Mouse (Mus musculus): ENCODE results near the gene Pstpip1. TPM values are rescaled to one million over a fixed set of nuclear protein-coding genes. Genes with fewer than 3 reads are reported as not detected.

Gene Pstpip1
- polyA plus RNA-seq (2012; fragmentation: generic; extraction: Trizol): 1.0 TPM
- long read RNA-seq, experiment 1, partial matches to known transcripts: 0 of 2 reads
- long read RNA-seq, experiment 1, other reads (novel, unspliced or antisense): 1 of 2 reads
- long read RNA-seq, experiment 2, partial matches to known transcripts: 0 of 8 reads
- long read RNA-seq, experiment 2, other reads (novel, unspliced or antisense): 5 of 8 reads

GRCm38 (mm10) chr9:56089778-56090520 lies at the start of gene Pstpip1:
Gene Pstpip1, plus strand, starts transcription at chr9:56089962.
- Histone ChIP-seq H3K79me3 (ENCODE audit: low read depth) (no peaks in the 10 kb centered on the region), H3K4me3 (ENCODE audit: insufficient read depth, poor library complexity, severe bottlenecking) (no peak within 1 kb of the TSS), H3K79me2 (ENCODE audit: control insufficient read depth, insufficient read depth) (no peaks in the 10 kb centered on the region), H3ac (ENCODE audit: control insufficient read depth, insufficient read length, low read depth) (no peak within 1 kb of the TSS), H3K27me3 (ENCODE audit: control insufficient read depth, insufficient read depth, insufficient read length) (no peaks in the 10 kb centered on the region), H3K36me3 (ENCODE audit: control insufficient read depth, insufficient read depth) (no peaks in the 10 kb centered on the region)
- no peak for TF ChIP-seq USF1 (IDR thresholded peaks at IDR 0.05; ENCODE audit: low read depth)
- TF ChIP-seq MAX (IDR thresholded peaks at IDR 0.05): no peak
- no peak for TF ChIP-seq CEBPB (IDR thresholded peaks at IDR 0.05; ENCODE audit: low read depth)
- no peak for TF ChIP-seq CTCF (IDR thresholded peaks at IDR 0.05; ENCODE audit: control insufficient read depth, insufficient read depth, insufficient read length)
- TF ChIP-seq MYOG (IDR thresholded peaks at IDR 0.05; ENCODE audit: control insufficient read depth, extremely low read depth, insufficient read length): no peak
- no peak for TF ChIP-seq MYOD1 (IDR thresholded peaks at IDR 0.05; ENCODE audit: control insufficient read depth, insufficient read length, low read depth)
- TF ChIP-seq FOSL1 (IDR thresholded peaks at IDR 0.05; ENCODE audit: insufficient read depth, low read length, poor library complexity, severe bottlenecking): no peak

- peaks cover 18% of the 10 kb centered on the region for H3K79me3 ChIP-seq (ENCODE audit: low read depth)
- peaks cover 43% of the 10 kb centered on the region for H3K79me2 ChIP-seq (ENCODE audit: control insufficient read depth, insufficient read depth)
- no peaks in the 10 kb centered on the region for H3K27me3 ChIP-seq (ENCODE audit: control insufficient read depth, insufficient read depth, insufficient read length)
- peaks cover 28% of the 10 kb centered on the region for H3K36me3 ChIP-seq (ENCODE audit: control insufficient read depth, insufficient read depth)
- H3ac ChIP-seq (ENCODE audit: control insufficient read depth, insufficient read length, low read depth): peak within 1 kb of the TSS; percentile 75
- H3K4me3 ChIP-seq (ENCODE audit: insufficient read depth, poor library complexity, severe bottlenecking): peak within 1 kb of the TSS; percentile 66
- TF ChIP-seq MAX (IDR thresholded peaks at IDR 0.05): peak; percentile 50
- TF ChIP-seq FOSL1 (IDR thresholded peaks at IDR 0.05; ENCODE audit: insufficient read depth, low read length, poor library complexity, severe bottlenecking): no peak
Measured at GRCm38 (mm10) chr9:56041372-56042180, 48.2 kb upstream of the Pstpip1 start, which contains the start of gene Rcn2. Gene Rcn2, plus strand, starts transcription at chr9:56041845.

- Histone ChIP-seq H3ac (ENCODE audit: control insufficient read depth, insufficient read length, low read depth) (peak overlapping the region; percentile 75), H3K36me3 (ENCODE audit: control insufficient read depth, insufficient read depth) (peaks cover 32% of the 10 kb centered on the region), H3K79me3 (ENCODE audit: low read depth) (peaks cover 18% of the 10 kb centered on the region), H3K79me2 (ENCODE audit: control insufficient read depth, insufficient read depth) (peaks cover 43% of the 10 kb centered on the region), H3K27me3 (ENCODE audit: control insufficient read depth, insufficient read depth, insufficient read length) (no peaks in the 10 kb centered on the region), H3K4me3 (ENCODE audit: insufficient read depth, poor library complexity, severe bottlenecking) (peak overlapping the region; percentile 66)
- TF ChIP-seq MYOD1 (IDR thresholded peaks at IDR 0.05; ENCODE audit: control insufficient read depth, insufficient read length, low read depth): no peak
- TF ChIP-seq MAX (IDR thresholded peaks at IDR 0.05): no peak
- TF ChIP-seq CEBPB (IDR thresholded peaks at IDR 0.05; ENCODE audit: low read depth): no peak
- no peak for TF ChIP-seq CTCF (IDR thresholded peaks at IDR 0.05; ENCODE audit: control insufficient read depth, insufficient read depth, insufficient read length)
- TF ChIP-seq USF1 (IDR thresholded peaks at IDR 0.05; ENCODE audit: low read depth): no peak
- TF ChIP-seq FOSL1 (IDR thresholded peaks at IDR 0.05; ENCODE audit: insufficient read depth, low read length, poor library complexity, severe bottlenecking): no peak
- TF ChIP-seq MYOG (IDR thresholded peaks at IDR 0.05; ENCODE audit: control insufficient read depth, extremely low read depth, insufficient read length): no peak
Measured at GRCm38 (mm10) chr9:56042181-56042621, 47.6 kb upstream of the Pstpip1 start.

- H3K36me3 ChIP-seq (ENCODE audit: control insufficient read depth, insufficient read depth): peaks cover 60% of the 10 kb centered on the region
- H3K79me3 ChIP-seq (ENCODE audit: low read depth): no peaks in the 10 kb centered on the region
- H3K27me3 ChIP-seq (ENCODE audit: control insufficient read depth, insufficient read depth, insufficient read length): no peaks in the 10 kb centered on the region
- H3ac ChIP-seq (ENCODE audit: control insufficient read depth, insufficient read length, low read depth): no peak overlapping the region
- H3K79me2 ChIP-seq (ENCODE audit: control insufficient read depth, insufficient read depth): no peaks in the 10 kb centered on the region
- H3K4me3 ChIP-seq (ENCODE audit: insufficient read depth, poor library complexity, severe bottlenecking): no peak overlapping the region
- TF ChIP-seq MAX (IDR thresholded peaks at IDR 0.05) (no peak), USF1 (IDR thresholded peaks at IDR 0.05; ENCODE audit: low read depth) (no peak), CTCF (IDR thresholded peaks at IDR 0.05; ENCODE audit: control insufficient read depth, insufficient read depth, insufficient read length) (no peak), FOSL1 (IDR thresholded peaks at IDR 0.05; ENCODE audit: insufficient read depth, low read length, poor library complexity, severe bottlenecking) (no peak), CEBPB (IDR thresholded peaks at IDR 0.05; ENCODE audit: low read depth) (no peak), MYOD1 (IDR thresholded peaks at IDR 0.05; ENCODE audit: control insufficient read depth, insufficient read length, low read depth) (no peak), MYOG (IDR thresholded peaks at IDR 0.05; ENCODE audit: control insufficient read depth, extremely low read depth, insufficient read length) (no peak)
Measured at GRCm38 (mm10) chr9:56053796-56054195, 36.0 kb upstream of the Pstpip1 start.

GRCm38 (mm10) chr9:56056147-56056546 lies 33.6 kb upstream of the Pstpip1 start:
- no peaks in the 10 kb centered on the region for H3K79me2 ChIP-seq (ENCODE audit: control insufficient read depth, insufficient read depth)
- TF ChIP-seq FOSL1 (IDR thresholded peaks at IDR 0.05; ENCODE audit: insufficient read depth, low read length, poor library complexity, severe bottlenecking) (no peak), MAX (IDR thresholded peaks at IDR 0.05) (no peak), CTCF (IDR thresholded peaks at IDR 0.05; ENCODE audit: control insufficient read depth, insufficient read depth, insufficient read length) (no peak), MYOD1 (IDR thresholded peaks at IDR 0.05; ENCODE audit: control insufficient read depth, insufficient read length, low read depth) (no peak), MYOG (IDR thresholded peaks at IDR 0.05; ENCODE audit: control insufficient read depth, extremely low read depth, insufficient read length) (no peak), CEBPB (IDR thresholded peaks at IDR 0.05; ENCODE audit: low read depth) (no peak), USF1 (IDR thresholded peaks at IDR 0.05; ENCODE audit: low read depth) (no peak)
- no peaks in the 10 kb centered on the region for H3K27me3 ChIP-seq (ENCODE audit: control insufficient read depth, insufficient read depth, insufficient read length)
- no peak overlapping the region for H3ac ChIP-seq (ENCODE audit: control insufficient read depth, insufficient read length, low read depth)
- no peak overlapping the region for H3K4me3 ChIP-seq (ENCODE audit: insufficient read depth, poor library complexity, severe bottlenecking)
- H3K36me3 ChIP-seq (ENCODE audit: control insufficient read depth, insufficient read depth): peaks cover 57% of the 10 kb centered on the region
- H3K79me3 ChIP-seq (ENCODE audit: low read depth): no peaks in the 10 kb centered on the region

Data from C2C12 (cell line).